Comparison of ENCODE assay signal across 26 mouse cellular contexts in genomic region chr9:104193327-104193726, GRCm38 (mm10).
DNase-seq lines count a peak whose midpoint lies in the region; ATAC-seq and TF ChIP-seq lines count a peak whose summit lies in the region.
"Had no signal": no experiment of that assay in that cellular context is flagged by ENCODE, and none has a peak within 500 bp of the region (broad histone marks: within the 10 kb centered on the region; RNA-seq: fewer than 3 reads in every experiment).

No protein-coding gene starts in this region.

- no peaks in the 10 kb centered on the region for H3K27me3 ChIP-seq in heart, embryonic 12.5 days (replicated peaks)
- no peaks in the 10 kb centered on the region for H3K27me3 ChIP-seq in intestine, postnatal 0 days (replicated peaks; ENCODE audit: control insufficient read depth, insufficient read depth, low read length)
- no peaks in the 10 kb centered on the region for H3K27me3 ChIP-seq in intestine, embryonic 15.5 days (replicated peaks)
- H3K27me3 ChIP-seq in stomach, embryonic 16.5 days (ENCODE audit: control insufficient read depth, insufficient read depth, low read length) = no peaks in the 10 kb centered on the region
- H3K27me3 ChIP-seq: embryonic facial prominence, embryonic 15.5 days; liver, embryonic 13.5 days; lung, embryonic 15.5 days; megakaryocyte, embryonic 14.5 days; Patski had no signal

- ATAC-seq in heart, embryonic 12.5 days (ENCODE audit: insufficient number of reproducible peaks, low FRiP score) = no peak
- no peak for ATAC-seq in intestine, postnatal 0 days
- ATAC-seq in intestine, embryonic 15.5 days = no peak
- peak; percentile 37; the same call in 1 of the 2 replicates for ATAC-seq in stomach, embryonic 16.5 days (ENCODE audit: insufficient read depth, low FRiP score)
- ATAC-seq: forebrain, postnatal 0 days; hindbrain, embryonic 16.5 days; intestine, embryonic 16.5 days had no signal

- H3K9ac ChIP-seq in heart, embryonic 12.5 days = no peak overlapping the region
- H3K9ac ChIP-seq in intestine, postnatal 0 days (ENCODE audit: low read depth, low read length) = no peak overlapping the region
- no peak overlapping the region for H3K9ac ChIP-seq in intestine, embryonic 15.5 days
- no peak overlapping the region for H3K9ac ChIP-seq in stomach, embryonic 16.5 days (ENCODE audit: low read length)
- H3K9ac ChIP-seq: embryonic facial prominence, embryonic 15.5 days; forebrain, postnatal 0 days; liver, embryonic 13.5 days; lung, embryonic 15.5 days had no signal

- no peak for DNase-seq in heart, adult 8-10 months (ENCODE audit: low spot score)
- DNase-seq in adrenal gland, adult 18-20 months (ENCODE audit: low spot score in 2 of 2) = no peak
- DNase-seq: adrenal gland, adult 8-10 months; cerebellum, adult 9-10 months; forebrain, postnatal 0 days; gastrocnemius, postnatal 25 days; kidney, postnatal 25 days; liver, embryonic 13.5 days; lung, postnatal 36 days; midbrain, embryonic 14.5 days; right cerebral cortex, postnatal 14 days; thymus, postnatal 14 days had no signal

- no peaks in the 10 kb centered on the region for H3K9me3 ChIP-seq in heart, embryonic 12.5 days (replicated peaks)
- H3K9me3 ChIP-seq in intestine, postnatal 0 days (ENCODE audit: control insufficient read depth) = no peaks in the 10 kb centered on the region
- no peaks in the 10 kb centered on the region for H3K9me3 ChIP-seq in intestine, embryonic 15.5 days
- no peaks in the 10 kb centered on the region for H3K9me3 ChIP-seq in stomach, embryonic 16.5 days (replicated peaks; ENCODE audit: control insufficient read depth, low read length)
- H3K9me3 ChIP-seq: embryonic facial prominence, embryonic 15.5 days; hindbrain, embryonic 10.5 days; limb, embryonic 10.5 days; liver, embryonic 13.5 days; lung, embryonic 15.5 days; megakaryocyte, embryonic 14.5 days had no signal

- WGBS in heart, embryonic 12.5 days = 42% methylated on average over 1 of the region's 1 CpGs
- WGBS in intestine, postnatal 0 days = 59% methylated on average over 1 of the region's 1 CpGs
- 77% methylated on average over 1 of the region's 1 CpGs for WGBS in intestine, embryonic 15.5 days
- WGBS in stomach, embryonic 16.5 days = 62% methylated on average over 1 of the region's 1 CpGs

- TF ChIP-seq CTCF in intestine, postnatal 0 days (IDR thresholded peaks at IDR 0.05; ENCODE audit: low read depth) = no peak

- peak overlapping the region; percentile 63 for H3K27ac ChIP-seq in heart, embryonic 12.5 days (ENCODE audit: poor library complexity, severe bottlenecking)
- peak overlapping the region; percentile 50 for H3K27ac ChIP-seq in intestine, postnatal 0 days (ENCODE audit: low read depth, low read length)
- H3K27ac ChIP-seq in intestine, embryonic 15.5 days = no peak overlapping the region
- 0 out of 2 replicates have a peak overlapping the region, but pooled peaks have one; percentile 27 for H3K27ac ChIP-seq in brown adipose tissue, adult 24 weeks (replicated peaks; ENCODE audit: low read depth, low read length)
- H3K27ac ChIP-seq in stomach, embryonic 16.5 days (ENCODE audit: low read length) = no peak overlapping the region
- H3K27ac ChIP-seq: embryonic facial prominence, embryonic 15.5 days; hindbrain, embryonic 10.5 days; layer of hippocampus, adult 2 months; limb, embryonic 10.5 days; liver, embryonic 13.5 days; lung, embryonic 15.5 days had no signal

- no peak overlapping the region for H3K4me2 ChIP-seq in heart, embryonic 12.5 days
- H3K4me2 ChIP-seq in intestine, postnatal 0 days (replicated peaks; ENCODE audit: low read depth) = no peak overlapping the region
- H3K4me2 ChIP-seq in intestine, embryonic 15.5 days (replicated peaks) = no peak overlapping the region
- H3K4me2 ChIP-seq in stomach, embryonic 16.5 days (ENCODE audit: low read depth, low read length) = no peak overlapping the region
- H3K4me2 ChIP-seq: embryonic facial prominence, embryonic 15.5 days; liver, embryonic 13.5 days; lung, embryonic 15.5 days had no signal

- no peak overlapping the region for H3K4me3 ChIP-seq in heart, embryonic 12.5 days
- no peak overlapping the region for H3K4me3 ChIP-seq in intestine, postnatal 0 days (ENCODE audit: low read depth, low read length)
- H3K4me3 ChIP-seq in intestine, embryonic 15.5 days (replicated peaks) = no peak overlapping the region
- no peak overlapping the region for H3K4me3 ChIP-seq in brown adipose tissue, adult 24 weeks (ENCODE audit: insufficient read depth, low read depth, low read length)
- H3K4me3 ChIP-seq in stomach, embryonic 16.5 days (replicated peaks; ENCODE audit: low read length) = no peak overlapping the region
- H3K4me3 ChIP-seq: embryonic facial prominence, embryonic 15.5 days; hindbrain, embryonic 10.5 days; layer of hippocampus, adult 2 months; limb, embryonic 10.5 days; liver, embryonic 13.5 days; lung, embryonic 15.5 days; megakaryocyte, embryonic 14.5 days had no signal

- peaks cover 25% of the 10 kb centered on the region for H3K4me1 ChIP-seq in heart, embryonic 12.5 days (replicated peaks)
- no peaks in the 10 kb centered on the region for H3K4me1 ChIP-seq in intestine, postnatal 0 days (replicated peaks; ENCODE audit: control insufficient read depth, insufficient read depth, low read length)
- no peaks in the 10 kb centered on the region for H3K4me1 ChIP-seq in intestine, embryonic 15.5 days (replicated peaks)
- no peaks in the 10 kb centered on the region for H3K4me1 ChIP-seq in brown adipose tissue, adult 24 weeks (ENCODE audit: control insufficient read depth, insufficient read depth, insufficient read length, low read length)
- H3K4me1 ChIP-seq in stomach, embryonic 16.5 days (ENCODE audit: control insufficient read depth, insufficient read depth, low read length) = no peaks in the 10 kb centered on the region
- H3K4me1 ChIP-seq: embryonic facial prominence, embryonic 15.5 days; hindbrain, embryonic 10.5 days; limb, embryonic 10.5 days; liver, embryonic 13.5 days; lung, embryonic 15.5 days; megakaryocyte, embryonic 14.5 days had no signal

- peaks cover 61% of the 10 kb centered on the region for H3K36me3 ChIP-seq in heart, embryonic 12.5 days
- peaks cover 81% of the 10 kb centered on the region for H3K36me3 ChIP-seq in intestine, postnatal 0 days (ENCODE audit: control insufficient read depth, insufficient read depth)
- peaks cover 18% of the 10 kb centered on the region; the same call in 1 of the 2 replicates for H3K36me3 ChIP-seq in intestine, embryonic 15.5 days
- H3K36me3 ChIP-seq in stomach, embryonic 16.5 days (ENCODE audit: control insufficient read depth, insufficient read depth, low read length) = peaks cover 12% of the 10 kb centered on the region

Comparison
In these comparisons a context has a peak if more than half of its experiments do, and no peak if none do; other contexts are left out.
1. H3K27ac ChIP-seq: peak in heart, embryonic 12.5 days (single experiment), intestine, postnatal 0 days (single experiment) and brown adipose tissue, adult 24 weeks (single experiment); none in intestine, embryonic 15.5 days (single experiment) and stomach, embryonic 16.5 days (single experiment).